Mouse (Mus musculus): ENCODE results near the gene Olfr159.
A peak's percentile ranks its signal among the peaks of the same experiment; 100 is the strongest.

Olfr159 gene

GRCm38 (mm10) chr4:43729794-43730550 is 40.8 kb downstream of the Olfr159 start, which contains the start of gene Spaar:
Gene Spaar (plus strand): TSS chr4:43730034.
- DNase-seq (ENCODE audit: extremely low read depth, low read depth), result peak; percentile 62

GRCm38 (mm10) chr4:43729126-43729525 is 41.7 kb downstream of the Olfr159 start:
- DNase-seq (ENCODE audit: extremely low read depth, low read depth), result no peak

- DNase-seq (ENCODE audit: extremely low read depth, low read depth), result no peak
These were observed 42.2 kb downstream of the Olfr159 start for GRCm38 (mm10) chr4:43728576-43728954.

GRCm38 (mm10) chr4:43727718-43728575 is 42.9 kb downstream of the Olfr159 start:
- peak; percentile 57 for DNase-seq (ENCODE audit: extremely low read depth, low read depth)

- DNase-seq (ENCODE audit: extremely low read depth, low read depth), result no peak
These were observed 43.8 kb downstream of the Olfr159 start, which contains the start of gene Hrct1 for GRCm38 (mm10) chr4:43726995-43727394. Gene Hrct1 (plus strand): TSS chr4:43727188.

GRCm38 (mm10) chr4:43726228-43726993 is 44.4 kb downstream of the Olfr159 start:
- no peak for DNase-seq (ENCODE audit: extremely low read depth, low read depth)

GRCm38 (mm10) chr4:43724764-43725163 is 46.0 kb downstream of the Olfr159 start:
- DNase-seq (ENCODE audit: extremely low read depth, low read depth), result peak; percentile 25

GRCm38 (mm10) chr4:43722191-43722590 is 48.6 kb downstream of the Olfr159 start:
- DNase-seq (ENCODE audit: extremely low read depth, low read depth), result no peak

GRCm38 (mm10) chr4:43720491-43721228 is 50.1 kb downstream of the Olfr159 start:
- DNase-seq (ENCODE audit: extremely low read depth, low read depth), result no peak
